Mouse (Mus musculus): ENCODE data around the gene Upb1.
"Not testable (repeated sequence)": the region's sequence is repeated elsewhere in the genome, so short reads cannot be mapped to it uniquely, and the experiment has no call there.

Upb1 gene

GRCm38 (mm10) chr10:75456061-75456831, 55.3 kb downstream of the Upb1 start:
- not testable (repeated sequence) for DNase-seq (ENCODE audit: low spot score in 2 of 2)

DNA sequence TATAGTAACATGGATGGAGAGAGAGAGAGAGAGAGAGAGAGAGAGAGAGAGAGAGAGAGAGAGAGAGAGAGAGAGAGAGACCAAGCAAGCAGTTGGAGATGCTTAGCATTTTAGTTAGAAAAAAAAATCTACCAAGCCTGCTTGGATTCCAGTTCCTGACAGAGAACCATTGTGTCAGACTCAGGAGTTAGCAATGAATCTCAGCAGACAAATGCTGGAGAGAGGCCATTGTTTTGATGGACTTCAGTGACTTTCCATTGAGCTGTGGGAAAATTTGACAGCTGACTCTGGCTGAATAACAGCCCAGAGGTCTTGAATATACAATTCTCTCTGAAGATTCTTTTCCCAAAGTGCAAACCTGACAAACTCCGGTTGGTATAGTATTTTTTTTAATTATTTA, 56.9 kb downstream of the Upb1 start:
- DNase-seq (ENCODE audit: low spot score in 2 of 2), result no peak

- DNase-seq (ENCODE audit: low spot score in 2 of 2), result no peak
Observed at GRCm38 (mm10) chr10:75458329-75458728, 57.4 kb downstream of the Upb1 start.

DNA sequence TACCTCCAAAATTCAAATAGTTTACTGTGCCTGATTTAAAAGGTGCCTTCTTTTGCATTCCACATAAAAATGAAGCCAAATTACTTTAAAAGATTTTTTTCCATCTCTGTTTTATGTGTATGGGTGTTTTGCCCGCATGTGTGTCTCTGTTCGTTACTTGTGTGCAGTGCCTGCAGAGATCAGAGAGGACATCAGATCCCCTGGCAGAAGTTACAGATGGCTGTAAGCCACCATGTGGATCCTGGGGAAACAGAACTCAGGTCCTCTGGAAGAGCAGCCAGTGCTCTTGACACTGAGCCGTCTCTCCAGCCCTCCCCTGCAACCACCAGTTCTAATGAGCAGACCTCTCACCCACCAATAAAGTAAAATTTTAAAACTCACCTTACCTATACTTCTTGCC, 61.8 kb downstream of the Upb1 start:
- DNase-seq (ENCODE audit: low spot score in 2 of 2), result no peak

GRCm38 (mm10) chr10:75465781-75466550, 65.1 kb downstream of the Upb1 start:
- no peak for DNase-seq (ENCODE audit: low spot score in 2 of 2)

DNA sequence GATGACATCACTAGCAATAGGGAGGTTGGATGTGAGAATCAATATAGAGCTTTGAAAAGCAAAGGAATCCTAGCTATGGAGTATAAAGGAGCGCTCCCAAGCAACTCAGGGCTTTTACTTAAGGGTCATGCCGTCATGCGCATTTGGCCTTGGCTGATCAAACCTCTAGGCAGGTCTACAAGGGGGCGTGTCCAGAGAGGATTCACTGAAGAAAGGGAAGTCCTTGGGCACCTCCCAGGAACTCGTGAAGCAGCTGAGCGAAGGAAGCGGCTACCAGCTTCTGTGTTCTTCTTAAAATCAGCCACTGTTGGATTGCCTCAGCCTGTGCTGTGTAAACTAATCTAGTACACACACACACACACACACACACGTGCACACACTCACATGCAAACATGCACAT, 72.5 kb downstream of the Upb1 start:
- peak in 1 of 2 experiments; percentile 38 for DNase-seq (ENCODE audit: low spot score in 2 of 2)

- DNase-seq (ENCODE audit: low spot score in 2 of 2), result no peak
Observed at GRCm38 (mm10) chr10:75474571-75474970, 73.7 kb downstream of the Upb1 start.

GRCm38 (mm10) chr10:75475139-75475850, 74.4 kb downstream of the Upb1 start:
- not testable (repeated sequence) for DNase-seq (ENCODE audit: low spot score in 2 of 2)

- no peak for DNase-seq (ENCODE audit: low spot score in 2 of 2)
Observed at GRCm38 (mm10) chr10:75477034-75477433, 76.1 kb downstream of the Upb1 start.

- no peak for DNase-seq (ENCODE audit: low spot score in 2 of 2)
Observed at GRCm38 (mm10) chr10:75479955-75480354, 79.0 kb downstream of the Upb1 start.

- DNase-seq (ENCODE audit: low spot score in 2 of 2), result no peak
Observed at GRCm38 (mm10) chr10:75481703-75482102, 80.8 kb downstream of the Upb1 start.

GRCm38 (mm10) chr10:75482271-75482670, 81.4 kb downstream of the Upb1 start:
- no peak for DNase-seq (ENCODE audit: low spot score in 2 of 2)

- no peak for DNase-seq (ENCODE audit: low spot score in 2 of 2)
Observed at GRCm38 (mm10) chr10:75482919-75483483, 82.1 kb downstream of the Upb1 start.

DNA sequence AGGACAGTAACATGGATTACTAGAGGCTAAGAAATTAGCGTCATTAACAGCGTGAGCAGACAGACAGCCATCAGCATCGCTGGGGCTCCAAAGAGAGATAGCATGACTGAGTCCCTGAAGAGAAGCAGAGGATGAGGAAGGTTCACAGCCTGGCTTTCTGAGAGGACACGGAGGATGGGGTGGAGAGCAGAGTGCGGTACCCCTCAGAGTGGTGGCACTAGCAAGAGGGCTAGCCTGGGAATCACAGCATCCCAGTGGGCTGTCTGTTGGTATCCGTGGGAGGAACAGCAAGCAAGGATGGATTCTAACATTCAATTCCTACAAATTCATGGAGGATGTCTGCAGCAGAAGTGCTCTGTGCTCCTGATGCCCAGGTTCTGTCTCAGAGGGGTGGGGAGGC, 83.2 kb downstream of the Upb1 start:
- no peak for DNase-seq (ENCODE audit: low spot score in 2 of 2)

GRCm38 (mm10) chr10:75484767-75485166, 83.9 kb downstream of the Upb1 start:
- DNase-seq (ENCODE audit: low spot score in 2 of 2), result no peak

- peak; percentile 74 to 91 for DNase-seq (ENCODE audit: low spot score in 2 of 2)
Observed at GRCm38 (mm10) chr10:75486086-75486979, 85.4 kb downstream of the Upb1 start.

GRCm38 (mm10) chr10:75487131-75487530, 86.2 kb downstream of the Upb1 start:
- DNase-seq (ENCODE audit: low spot score in 2 of 2), result no peak

DNA sequence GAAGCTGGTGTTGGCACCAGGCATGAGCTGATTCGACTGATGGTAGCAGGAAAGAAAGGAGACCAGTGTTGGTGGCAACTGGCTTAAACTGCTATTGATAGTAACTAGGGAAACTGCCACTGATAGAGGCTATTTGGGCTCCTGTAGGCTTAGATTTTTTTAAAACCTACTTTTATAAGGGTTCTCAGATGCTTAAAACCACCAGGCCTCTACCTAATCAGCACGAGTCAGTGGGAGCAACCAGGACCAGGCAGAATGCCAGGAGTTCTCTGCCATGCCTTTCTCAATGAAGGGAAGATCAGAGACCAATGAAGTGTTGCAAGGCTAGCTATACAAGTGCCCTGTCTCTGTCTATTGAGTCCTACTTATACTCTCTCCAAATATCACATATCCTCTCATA, 88.6 kb downstream of the Upb1 start:
- no peak for DNase-seq (ENCODE audit: low spot score in 2 of 2)

GRCm38 (mm10) chr10:75490731-75491130, 89.8 kb downstream of the Upb1 start:
- DNase-seq (ENCODE audit: low spot score in 2 of 2), result no peak

Measured in spleen, postnatal 4 days (tissue).